Mouse (Mus musculus) ES-Bruce4 (cell line): ENCODE measurements at regions not wholly inside any gene's neighbourhood (a gene's known extent, or its start where the extent isn't known, plus 50 kb on each side); places are given as distances from the start of the nearest gene placed in this dataset.

Experiments
- H3K27ac ChIP-seq: 2 replicates; pipeline ENCODE4 v1.5.1; 2012; ENCODE audit warnings: low read length, inconsistent platforms; ENCODE audit not compliant: insufficient read depth
- H3K27me3 ChIP-seq: 2 replicates; pipeline ENCODE4 v1.6.1; 2012; ENCODE audit warnings: mild to moderate bottlenecking, low read length, inconsistent platforms; ENCODE audit not compliant: control insufficient read depth, poor library complexity, insufficient read depth, severe bottlenecking
- H3K36me3 ChIP-seq: 2 replicates; pipeline ENCODE4 v1.6.1; 2012; ENCODE audit warnings: inconsistent platforms, mild to moderate bottlenecking, low read length, moderate library complexity; ENCODE audit not compliant: control insufficient read depth, poor library complexity, insufficient read depth, severe bottlenecking
- H3K4me1 ChIP-seq: one replicate; pipeline ENCODE4 v1.8.1; 2011; ENCODE audit warnings: low read length; ENCODE audit not compliant: control insufficient read depth, insufficient read depth
- H3K4me3 ChIP-seq: 2 replicates; pipeline ENCODE4 v1.5.1; 2011; ENCODE audit warnings: low read depth, mild to moderate bottlenecking, low read length
- H3K9ac ChIP-seq: 2 replicates; pipeline ENCODE4 v1.6.1; 2012; ENCODE audit warnings: low read depth, mild to moderate bottlenecking, inconsistent platforms; ENCODE audit not compliant: poor library complexity, severe bottlenecking
- H3K9me3 ChIP-seq: replicated peaks from 2 replicates; pipeline ENCODE4 v1.6.1; 2012; ENCODE audit warnings: mild to moderate bottlenecking, low read length, inconsistent platforms; ENCODE audit not compliant: control insufficient read depth, poor library complexity, insufficient read depth, severe bottlenecking
- CTCF ChIP-seq: IDR thresholded peaks from one replicate; pipeline ENCODE4 v1.8.1; 2011; ENCODE audit warnings: low read depth, low read length
- EP300 ChIP-seq: IDR thresholded peaks from 2 replicates; pipeline ENCODE4 v1.6.1; 2011; ENCODE audit warnings: low read depth, low read length; ENCODE audit not compliant: insufficient read depth
- POLR2A ChIP-seq: IDR thresholded peaks from one replicate; pipeline ENCODE4 v1.8.1; 2011; ENCODE audit warnings: low read length; ENCODE audit not compliant: insufficient read depth

GRCm38 (mm10) chr4:137128152-137128551 lies 79.6 kb upstream of the Zbtb40 start:
- H3K4me3 ChIP-seq, result no peak overlapping the region
- TF ChIP-seq EP300 (no peak), POLR2A (no peak), CTCF (no peak)
- no peaks in the 10 kb centered on the region for H3K9me3 ChIP-seq
- no peaks in the 10 kb centered on the region for H3K4me1 ChIP-seq
- H3K27me3 ChIP-seq, result no peaks in the 10 kb centered on the region
- H3K9ac ChIP-seq, result no peak overlapping the region
- H3K36me3 ChIP-seq, result no peaks in the 10 kb centered on the region
- no peak overlapping the region for H3K27ac ChIP-seq

GRCm38 (mm10) chr4:137121684-137122083 lies 73.1 kb upstream of the Zbtb40 start:
- H3K9ac ChIP-seq, result no peak overlapping the region
- no peaks in the 10 kb centered on the region for H3K9me3 ChIP-seq
- H3K36me3 ChIP-seq, result no peaks in the 10 kb centered on the region
- H3K27me3 ChIP-seq, result no peaks in the 10 kb centered on the region; the same call in 1 of the 2 replicates
- no peak overlapping the region for H3K4me3 ChIP-seq
- TF ChIP-seq POLR2A, result no peak
- no peak for TF ChIP-seq EP300
- H3K27ac ChIP-seq, result no peak overlapping the region
- H3K4me1 ChIP-seq, result peaks cover 1% of the 10 kb centered on the region

GRCm38 (mm10) chr4:137120597-137120996 lies 72.0 kb upstream of the Zbtb40 start:
- TF ChIP-seq POLR2A (no peak), EP300 (no peak), CTCF (no peak)
- no peak overlapping the region for H3K27ac ChIP-seq
- H3K4me1 ChIP-seq, result peaks cover 1% of the 10 kb centered on the region
- H3K36me3 ChIP-seq, result no peaks in the 10 kb centered on the region
- H3K4me3 ChIP-seq, result no peak overlapping the region
- no peaks in the 10 kb centered on the region for H3K9me3 ChIP-seq
- H3K9ac ChIP-seq, result no peak overlapping the region
- no peaks in the 10 kb centered on the region; the same call in 1 of the 2 replicates for H3K27me3 ChIP-seq

GRCm38 (mm10) chr4:137118332-137118715 lies 69.7 kb upstream of the Zbtb40 start:
- Histone ChIP-seq H3K9me3 (no peaks in the 10 kb centered on the region), H3K36me3 (no peaks in the 10 kb centered on the region), H3K9ac (peak overlapping the region; percentile 37; the same call in 1 of the 2 replicates), H3K27ac (no peak overlapping the region), H3K4me3 (peak overlapping the region; percentile 35; the same call in 1 of the 2 replicates), H3K4me1 (peaks cover 1% of the 10 kb centered on the region), H3K27me3 (no peaks in the 10 kb centered on the region; the same call in 1 of the 2 replicates)
- TF ChIP-seq EP300 (no peak), POLR2A (no peak), CTCF (no peak)

GRCm38 (mm10) chr4:137117471-137118331 lies 69.1 kb upstream of the Zbtb40 start:
- H3K9ac ChIP-seq, result peak overlapping the region; percentile 37; the same call in 1 of the 2 replicates
- H3K27me3 ChIP-seq, result no peaks in the 10 kb centered on the region; the same call in 1 of the 2 replicates
- H3K36me3 ChIP-seq, result no peaks in the 10 kb centered on the region
- no peak overlapping the region for H3K27ac ChIP-seq
- H3K9me3 ChIP-seq, result no peaks in the 10 kb centered on the region
- TF ChIP-seq EP300 (no peak), CTCF (no peak), POLR2A (no peak)
- no peak overlapping the region for H3K4me3 ChIP-seq
- H3K4me1 ChIP-seq, result peaks cover 1% of the 10 kb centered on the region

- Histone ChIP-seq H3K27me3 (no peaks in the 10 kb centered on the region; the same call in 1 of the 2 replicates), H3K4me1 (peaks cover 1% of the 10 kb centered on the region), H3K9ac (no peak overlapping the region), H3K27ac (no peak overlapping the region), H3K4me3 (no peak overlapping the region), H3K36me3 (no peaks in the 10 kb centered on the region), H3K9me3 (no peaks in the 10 kb centered on the region)
- TF ChIP-seq EP300, result no peak
- TF ChIP-seq CTCF, result no peak
- TF ChIP-seq POLR2A, result no peak
Measured at GRCm38 (mm10) chr4:137115062-137115461, 66.5 kb upstream of the Zbtb40 start.
